Mouse (Mus musculus): ENCODE results near the gene Igfbpl1. TPM values are rescaled to one million over a fixed set of nuclear protein-coding genes. Genes with fewer than 3 reads are reported as not detected.

The Igfbpl1 gene
- polyA plus RNA-seq, 1 experiment from 2014 or later: 7.4 TPM

DNA sequence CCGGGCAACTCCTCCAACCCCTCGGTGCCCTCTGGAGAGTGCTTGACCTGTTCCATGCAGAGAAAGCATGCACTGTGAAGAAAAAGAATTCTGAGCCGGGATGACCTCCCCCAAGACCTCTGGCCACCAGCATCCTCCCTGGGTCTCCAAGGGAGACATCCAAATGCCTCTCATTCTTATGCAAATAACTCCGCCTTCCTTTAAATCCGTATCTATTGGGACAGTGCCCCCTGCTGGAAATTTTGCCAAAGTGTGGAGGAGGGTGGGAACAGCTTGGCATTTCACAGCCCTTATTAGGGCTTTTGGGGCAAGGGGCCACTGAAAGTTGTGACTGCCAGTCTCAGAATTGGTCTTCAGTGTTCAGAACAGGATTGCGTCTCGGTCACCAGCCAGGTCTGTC is 11.2 kb downstream of the Igfbpl1 start:
- no peak for DNase-seq (ENCODE audit: low spot score)

GRCm38 (mm10) chr4:45811250-45811649 is 15.5 kb downstream of the Igfbpl1 start:
- DNase-seq (ENCODE audit: low spot score): no peak
- 24% methylated on average over 8 of the region's 8 CpGs for WGBS
- H3K4me3 ChIP-seq: no peak overlapping the region
- no peak overlapping the region for H3K27ac ChIP-seq
- H3K4me1 ChIP-seq: peaks cover 13% of the 10 kb centered on the region; the same call in 1 of the 2 replicates
- H3K9me3 ChIP-seq: no peaks in the 10 kb centered on the region
- H3K36me3 ChIP-seq: peaks cover 28% of the 10 kb centered on the region
- peaks cover 56% of the 10 kb centered on the region for H3K27me3 ChIP-seq (ENCODE audit: insufficient read depth, poor library complexity, severe bottlenecking)

More for the DNA sequence above, 11.2 kb downstream of the Igfbpl1 start:
- H3K9me3 ChIP-seq: no peaks in the 10 kb centered on the region
- WGBS: 36% methylated on average over 7 of the region's 7 CpGs
- H3K36me3 ChIP-seq: peaks cover 22% of the 10 kb centered on the region
- peaks cover 51% of the 10 kb centered on the region for H3K4me1 ChIP-seq
- peak overlapping the region; percentile 36; the same call in 1 of the 2 replicates for H3K27ac ChIP-seq
- no peak overlapping the region for H3K4me3 ChIP-seq
- H3K27me3 ChIP-seq (ENCODE audit: insufficient read depth, poor library complexity, severe bottlenecking): peaks cover 28% of the 10 kb centered on the region

- Histone ChIP-seq H3K9me3 (no peaks in the 10 kb centered on the region), H3K4me1 (0 out of 2 replicates have a peak, but pooled peaks cover 3% of the 10 kb centered on the region), H3K27me3 (ENCODE audit: insufficient read depth, poor library complexity, severe bottlenecking) (peaks cover 49% of the 10 kb centered on the region), H3K27ac (no peak overlapping the region), H3K36me3 (peaks cover 29% of the 10 kb centered on the region), H3K4me3 (no peak overlapping the region)
- DNase-seq (ENCODE audit: low spot score): no peak
- WGBS: 46% methylated on average over 7 of the region's 7 CpGs
Measured at GRCm38 (mm10) chr4:45808034-45808433, 18.7 kb downstream of the Igfbpl1 start.

- DNase-seq (ENCODE audit: low spot score): no peak
- H3K9me3 ChIP-seq: no peaks in the 10 kb centered on the region
- H3K4me1 ChIP-seq: peaks cover 34% of the 10 kb centered on the region
- peaks cover 23% of the 10 kb centered on the region; the same call in 1 of the 2 replicates for H3K27me3 ChIP-seq (ENCODE audit: insufficient read depth, poor library complexity, severe bottlenecking)
- no peak overlapping the region for H3K27ac ChIP-seq
- WGBS: 93% methylated on average over 14 of the region's 14 CpGs
- H3K4me3 ChIP-seq: no peak overlapping the region
- peaks cover 22% of the 10 kb centered on the region for H3K36me3 ChIP-seq
Measured at GRCm38 (mm10) chr4:45802900-45803299, 23.8 kb downstream of the Igfbpl1 start.

DNA sequence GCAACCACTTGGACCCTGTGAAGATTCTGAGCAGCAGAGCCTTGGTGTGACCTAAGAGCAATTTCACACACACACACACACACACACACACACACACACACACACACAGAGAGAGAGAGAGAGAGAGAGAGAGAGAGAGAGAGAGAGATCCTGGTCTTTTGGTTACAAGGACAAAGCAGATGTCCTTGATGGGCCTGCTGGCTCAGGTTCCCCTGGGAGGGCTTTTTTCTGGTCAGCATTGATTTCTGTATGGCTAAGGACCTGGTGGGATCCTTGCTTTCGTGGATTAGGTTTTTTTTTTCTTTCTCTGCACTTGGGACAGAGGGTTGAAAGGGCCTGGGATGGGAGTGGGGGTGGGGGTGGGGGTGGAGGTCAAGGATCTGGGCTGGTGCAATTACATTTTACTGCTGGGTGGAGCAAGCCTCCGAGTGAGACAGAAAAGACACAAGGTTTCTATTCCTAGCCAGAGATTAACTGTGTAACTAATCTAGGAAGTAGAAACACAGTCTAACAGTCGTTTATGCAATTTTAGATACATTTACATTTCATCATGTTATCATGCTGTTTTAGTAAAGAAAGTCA is 26.7 kb downstream of the Igfbpl1 start:
- 26% methylated on average over 3 of the region's 3 CpGs for WGBS
- H3K9me3 ChIP-seq: no peaks in the 10 kb centered on the region
- 0 out of 2 replicates have a peak, but pooled peaks cover 7% of the 10 kb centered on the region for H3K27me3 ChIP-seq (ENCODE audit: insufficient read depth, poor library complexity, severe bottlenecking)
- H3K27ac ChIP-seq: peak overlapping the region; percentile 76
- peaks cover 60% of the 10 kb centered on the region for H3K4me1 ChIP-seq
- H3K4me3 ChIP-seq: 0 out of 2 replicates have a peak overlapping the region, but pooled peaks have one; percentile 15
- H3K36me3 ChIP-seq: peaks cover 19% of the 10 kb centered on the region
- no peak for DNase-seq (ENCODE audit: low spot score)

DNA sequence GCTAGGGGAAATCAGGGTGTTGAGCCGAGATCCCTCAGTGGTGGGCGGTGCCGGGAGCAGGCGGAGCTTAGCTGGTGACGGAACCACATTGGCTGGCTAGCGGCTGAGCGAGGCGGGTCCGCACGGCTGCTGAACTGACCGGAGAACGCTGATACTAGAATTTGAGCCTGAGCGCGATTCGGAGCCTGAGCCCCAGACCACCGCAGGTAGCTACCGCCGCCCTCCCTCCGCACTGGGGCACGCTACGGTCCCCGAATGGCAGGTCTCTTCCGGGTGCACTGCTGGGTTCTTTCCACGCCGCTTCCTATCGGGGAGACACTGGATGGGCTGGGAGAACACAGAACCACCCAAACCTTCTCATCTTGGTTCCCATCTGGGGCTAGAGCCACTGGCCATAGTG is 27.8 kb downstream of the Igfbpl1 start, which contains the start of gene Aldh1b1:
Aldh1b1 (plus strand) TSS at position 59 of the 400 bp plus-strand sequence.
- peaks cover 16% of the 10 kb centered on the region for H3K36me3 ChIP-seq
- peak within 1 kb of the TSS; percentile 65 for H3K4me3 ChIP-seq
- H3K27ac ChIP-seq: peak within 1 kb of the TSS; percentile 88
- peak; percentile 86 for DNase-seq (ENCODE audit: low spot score)
- peaks cover 61% of the 10 kb centered on the region for H3K4me1 ChIP-seq
- H3K9me3 ChIP-seq: no peaks in the 10 kb centered on the region
- H3K27me3 ChIP-seq (ENCODE audit: insufficient read depth, poor library complexity, severe bottlenecking): 0 out of 2 replicates have a peak, but pooled peaks cover 7% of the 10 kb centered on the region
- under 1% methylated on average over 26 of the region's 26 CpGs for WGBS

- Histone ChIP-seq H3K27ac (peak overlapping the region; percentile 64), H3K36me3 (no peaks in the 10 kb centered on the region), H3K4me3 (no peak overlapping the region), H3K9me3 (no peaks in the 10 kb centered on the region), H3K27me3 (ENCODE audit: insufficient read depth, poor library complexity, severe bottlenecking) (peaks cover 20% of the 10 kb centered on the region), H3K4me1 (peaks cover 61% of the 10 kb centered on the region)
- DNase-seq (ENCODE audit: low spot score): no peak
- 19% methylated on average over 5 of the region's 5 CpGs for WGBS
Measured at GRCm38 (mm10) chr4:45796760-45797159, 30.0 kb downstream of the Igfbpl1 start.

- H3K27ac ChIP-seq: peak overlapping the region; percentile 75
- DNase-seq (ENCODE audit: low spot score): no peak
- peak overlapping the region; percentile 45 for H3K4me3 ChIP-seq
- H3K4me1 ChIP-seq: peaks cover 53% of the 10 kb centered on the region
- peaks cover 24% of the 10 kb centered on the region for H3K27me3 ChIP-seq (ENCODE audit: insufficient read depth, poor library complexity, severe bottlenecking)
- 5% methylated on average over 12 of the region's 12 CpGs for WGBS
- H3K9me3 ChIP-seq: no peaks in the 10 kb centered on the region
- H3K36me3 ChIP-seq: no peaks in the 10 kb centered on the region
Measured at GRCm38 (mm10) chr4:45795191-45795811, 31.4 kb downstream of the Igfbpl1 start.

- Histone ChIP-seq H3K9me3 (no peaks in the 10 kb centered on the region), H3K4me1 (peaks cover 46% of the 10 kb centered on the region), H3K36me3 (no peaks in the 10 kb centered on the region), H3K4me3 (0 out of 2 replicates have a peak overlapping the region, but pooled peaks have one; percentile 25), H3K27ac (peak overlapping the region; percentile 50; the same call in 1 of the 2 replicates), H3K27me3 (ENCODE audit: insufficient read depth, poor library complexity, severe bottlenecking) (peaks cover 57% of the 10 kb centered on the region)
- no peak for DNase-seq (ENCODE audit: low spot score)
- 44% methylated on average over 2 of the region's 2 CpGs for WGBS
Measured at GRCm38 (mm10) chr4:45790018-45790417, 36.7 kb downstream of the Igfbpl1 start.

DNA sequence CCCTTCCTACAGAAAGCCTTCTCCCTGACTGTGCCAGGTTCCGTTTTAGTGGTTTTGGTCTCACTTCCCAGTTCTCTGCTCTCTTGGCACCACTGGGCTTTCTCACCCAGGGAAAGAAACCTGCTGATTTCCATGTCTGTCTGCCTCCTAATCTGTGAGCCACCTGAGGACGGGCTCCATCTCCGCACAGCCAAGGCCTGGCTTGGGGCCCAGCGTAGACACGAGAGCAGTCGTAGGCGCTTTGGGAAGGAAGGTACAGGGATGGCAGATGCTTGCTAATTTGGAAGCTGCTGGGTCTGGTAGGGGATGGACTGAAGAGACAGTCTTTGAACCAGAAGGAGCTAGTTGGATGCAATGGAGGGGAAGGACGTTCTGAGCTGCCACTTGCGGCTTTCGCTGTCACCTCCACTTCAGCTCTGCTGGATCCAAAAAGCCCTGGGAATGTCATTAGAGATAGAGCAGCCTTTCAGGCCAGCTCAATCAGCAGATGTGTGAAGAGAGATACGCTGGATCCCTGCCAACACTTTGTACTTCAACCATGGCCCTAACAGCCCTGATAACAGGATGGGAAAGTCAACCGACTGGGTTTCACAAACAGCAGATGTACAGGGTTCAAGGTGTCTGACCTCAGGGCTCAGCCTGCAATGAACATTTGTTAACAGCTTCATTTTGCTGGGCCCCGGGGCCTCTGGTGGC is 37.3 kb downstream of the Igfbpl1 start:
- Histone ChIP-seq H3K4me3 (0 out of 2 replicates have a peak overlapping the region, but pooled peaks have one; percentile 25), H3K27me3 (ENCODE audit: insufficient read depth, poor library complexity, severe bottlenecking) (peaks cover 58% of the 10 kb centered on the region), H3K9me3 (no peaks in the 10 kb centered on the region), H3K4me1 (peaks cover 49% of the 10 kb centered on the region), H3K27ac (peak overlapping the region; percentile 50), H3K36me3 (no peaks in the 10 kb centered on the region)
- peak; percentile 81 for DNase-seq (ENCODE audit: low spot score)
- 16% methylated on average over 13 of the region's 13 CpGs for WGBS

GRCm38 (mm10) chr4:45788446-45789081 is 38.2 kb downstream of the Igfbpl1 start:
- Histone ChIP-seq H3K4me1 (peaks cover 57% of the 10 kb centered on the region), H3K27me3 (ENCODE audit: insufficient read depth, poor library complexity, severe bottlenecking) (peaks cover 59% of the 10 kb centered on the region), H3K4me3 (no peak overlapping the region), H3K27ac (peak overlapping the region; percentile 50), H3K36me3 (no peaks in the 10 kb centered on the region), H3K9me3 (no peaks in the 10 kb centered on the region)
- DNase-seq (ENCODE audit: low spot score): no peak
- 71% methylated on average over 13 of the region's 13 CpGs for WGBS

GRCm38 (mm10) chr4:45786674-45787073 is 40.0 kb downstream of the Igfbpl1 start:
- Histone ChIP-seq H3K4me3 (no peak overlapping the region), H3K36me3 (no peaks in the 10 kb centered on the region), H3K27ac (no peak overlapping the region), H3K4me1 (peaks cover 60% of the 10 kb centered on the region), H3K27me3 (ENCODE audit: insufficient read depth, poor library complexity, severe bottlenecking) (peaks cover 42% of the 10 kb centered on the region; the same call in 1 of the 2 replicates), H3K9me3 (no peaks in the 10 kb centered on the region)
- WGBS: 46% methylated on average over 4 of the region's 4 CpGs
- no peak for DNase-seq (ENCODE audit: low spot score)

All from heart, embryonic 10.5 days (tissue).